10 mouse cellular contexts compared by ENCODE assay signal in the genomic region with DNA sequence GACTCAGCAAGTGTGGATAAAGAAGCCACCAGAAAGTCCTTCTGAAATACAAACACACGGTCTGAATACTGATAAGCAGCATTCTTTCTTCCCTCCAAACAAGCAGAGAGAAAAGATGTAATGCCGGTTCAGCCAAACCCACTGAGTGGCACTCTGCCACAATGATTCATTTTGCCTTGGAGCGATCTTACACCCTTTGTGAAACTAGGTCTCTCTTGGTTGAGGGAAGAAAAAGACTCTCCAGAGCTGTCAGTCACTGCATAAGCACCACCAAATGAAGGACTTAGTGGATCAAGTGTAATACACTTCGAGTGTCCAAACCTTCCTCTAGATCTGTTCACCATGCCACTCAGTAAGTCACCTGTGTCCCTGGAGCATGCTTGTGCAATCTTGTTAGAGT. TPM values are rescaled to one million over a fixed set of nuclear protein-coding genes. Genes with fewer than 3 reads are reported as not detected.
DNase-seq lines count a peak whose midpoint lies in the region; ATAC-seq and TF ChIP-seq lines count a peak whose summit lies in the region.
"Had no signal": no experiment of that assay in that cellular context is flagged by ENCODE, and none has a peak within 500 bp of the region (broad histone marks: within the 10 kb centered on the region; RNA-seq: fewer than 3 reads in every experiment).

No protein-coding gene starts in this region.

- no peak overlapping the region for H3K4me3 ChIP-seq in forebrain, postnatal 0 days (ENCODE audit: low read depth, low read length)
- no peak overlapping the region for H3K4me3 ChIP-seq in forebrain, embryonic 16.5 days (replicated peaks; ENCODE audit: low read length)
- no peak overlapping the region for H3K4me3 ChIP-seq in stomach, postnatal 0 days (ENCODE audit: low read depth, low read length)
- H3K4me3 ChIP-seq: intestine, embryonic 15.5 days; liver, embryonic 13.5 days had no signal

- WGBS in forebrain, postnatal 0 days, result 19% methylated on average over 4 of the region's 4 CpGs
- 23% methylated on average over 4 of the region's 4 CpGs for WGBS in forebrain, embryonic 16.5 days
- WGBS in stomach, postnatal 0 days, result 52% methylated on average over 4 of the region's 4 CpGs

- no peak overlapping the region for H3K9ac ChIP-seq in forebrain, postnatal 0 days
- H3K9ac ChIP-seq in forebrain, embryonic 16.5 days (replicated peaks; ENCODE audit: low read depth, low read length), result no peak overlapping the region
- no peak overlapping the region for H3K9ac ChIP-seq in stomach, postnatal 0 days (ENCODE audit: low read length)
- H3K9ac ChIP-seq: intestine, embryonic 15.5 days; liver, embryonic 13.5 days had no signal

- no peak overlapping the region for H3K4me2 ChIP-seq in forebrain, postnatal 0 days (ENCODE audit: low read depth)
- no peak overlapping the region for H3K4me2 ChIP-seq in forebrain, embryonic 16.5 days (ENCODE audit: low read length)
- H3K4me2 ChIP-seq in stomach, postnatal 0 days (replicated peaks; ENCODE audit: low read depth), result no peak overlapping the region
- H3K4me2 ChIP-seq: intestine, embryonic 15.5 days; liver, embryonic 13.5 days had no signal

- no peak for TF ChIP-seq EP300 in stomach, postnatal 0 days (optimal IDR thresholded peaks at IDR 0.05)

- H3K36me3 ChIP-seq in forebrain, postnatal 0 days (ENCODE audit: insufficient read depth), result 0 out of 2 replicates have a peak, but pooled peaks cover 14% of the 10 kb centered on the region
- no peaks in the 10 kb centered on the region for H3K36me3 ChIP-seq in forebrain, embryonic 16.5 days (ENCODE audit: control insufficient read depth, insufficient read depth)
- peaks cover 2% of the 10 kb centered on the region; the same call in 1 of the 2 replicates for H3K36me3 ChIP-seq in stomach, postnatal 0 days (ENCODE audit: control insufficient read depth, insufficient read depth, low read length)
- H3K36me3 ChIP-seq: intestine, embryonic 15.5 days; liver, embryonic 13.5 days had no signal

- H3K4me1 ChIP-seq in forebrain, postnatal 0 days (ENCODE audit: insufficient read depth), result peaks cover 2% of the 10 kb centered on the region; the same call in 1 of the 2 replicates
- H3K4me1 ChIP-seq in forebrain, embryonic 16.5 days (replicated peaks; ENCODE audit: control insufficient read depth, insufficient read depth, low read length), result peaks cover 12% of the 10 kb centered on the region
- H3K4me1 ChIP-seq in stomach, postnatal 0 days (replicated peaks; ENCODE audit: control insufficient read depth, insufficient read depth), result no peaks in the 10 kb centered on the region
- H3K4me1 ChIP-seq: intestine, embryonic 15.5 days had no signal

- no peaks in the 10 kb centered on the region for H3K27me3 ChIP-seq in forebrain, postnatal 0 days (ENCODE audit: insufficient read depth, low read length)
- no peaks in the 10 kb centered on the region for H3K27me3 ChIP-seq in forebrain, embryonic 16.5 days (replicated peaks; ENCODE audit: control insufficient read depth, insufficient read depth, low read length)
- no peaks in the 10 kb centered on the region for H3K27me3 ChIP-seq in stomach, postnatal 0 days (ENCODE audit: control insufficient read depth, insufficient read depth, low read length)
- H3K27me3 ChIP-seq: intestine, embryonic 15.5 days; liver, embryonic 13.5 days had no signal

- no peak overlapping the region for H3K27ac ChIP-seq in forebrain, postnatal 0 days (ENCODE audit: low read depth, low read length)
- no peak overlapping the region for H3K27ac ChIP-seq in forebrain, embryonic 16.5 days (ENCODE audit: low read length)
- H3K27ac ChIP-seq in stomach, postnatal 0 days (replicated peaks), result peak overlapping the region; percentile 61
- H3K27ac ChIP-seq: intestine, embryonic 15.5 days; liver, embryonic 13.5 days had no signal

- peak; percentile 49 for DNase-seq in forebrain, postnatal 0 days
- peak; percentile 33 for DNase-seq in ovary, adult 18-20 months (ENCODE audit: low spot score)
- no peak for DNase-seq in ovary, postnatal 10 days (ENCODE audit: low spot score)
- DNase-seq in gonadal fat pad, adult 2 months (ENCODE audit: low read depth), result peak; percentile 95
- no peak for DNase-seq in stomach, postnatal 0 days (ENCODE audit: low spot score)
- DNase-seq in embryo, embryonic 11 days, result no peak
- DNase-seq in kidney, postnatal 36 days, result no peak
- DNase-seq: liver, embryonic 13.5 days had no signal

- H3K9me3 ChIP-seq in forebrain, postnatal 0 days (ENCODE audit: low read length), result no peaks in the 10 kb centered on the region
- no peaks in the 10 kb centered on the region for H3K9me3 ChIP-seq in forebrain, embryonic 16.5 days (ENCODE audit: control insufficient read depth, low read length)
- H3K9me3 ChIP-seq in stomach, postnatal 0 days (ENCODE audit: control insufficient read depth, low read length), result no peaks in the 10 kb centered on the region
- H3K9me3 ChIP-seq: intestine, embryonic 15.5 days; liver, embryonic 13.5 days had no signal

- TF ChIP-seq CTCF in forebrain, postnatal 0 days (IDR thresholded peaks at IDR 0.05; ENCODE audit: low read depth), result no peak
- TF ChIP-seq CTCF in stomach, postnatal 0 days (IDR thresholded peaks at IDR 0.05; ENCODE audit: low read depth), result no peak

- peak; percentile 52; the same call in 1 of the 2 replicates for ATAC-seq in forebrain, postnatal 0 days
- no peak for ATAC-seq in forebrain, embryonic 16.5 days
- ATAC-seq in stomach, postnatal 0 days (ENCODE audit: low FRiP score, low TSS enrichment), result no peak
- ATAC-seq: intestine, embryonic 15.5 days had no signal

RNA-seq across cellular contexts. Expression of gene Grhl1, which starts 34.1 kb away (rescaled TPM):
- 2.7 and 2.9 TPM in 2 replicates for total RNA-seq in forebrain, postnatal 0 days (2014; rRNA removed)
- 1.3 and 2.3 TPM in 2 replicates for polyA plus RNA-seq in forebrain, postnatal 0 days (2015; fragmentation: Nextera tagmentation; extraction: Ambion mirVana)
- polyA plus RNA-seq in forebrain, embryonic 16.5 days (2015; fragmentation: Nextera tagmentation; extraction: Ambion mirVana), result 0.89 and 1.0 TPM in 2 replicates
- polyA plus RNA-seq in gonadal fat pad, adult 2 months (2012; rRNA removed), result 6.7 and 8.4 TPM in 2 replicates
- polyA plus RNA-seq in stomach, postnatal 0 days (2015; fragmentation: Nextera tagmentation; extraction: Ambion mirVana), result 28.6 and 28.9 TPM in 2 replicates

RNA-seq across cellular contexts. Expression of gene Taf1b, which starts 39.8 kb away (rescaled TPM):
- total RNA-seq in forebrain, postnatal 0 days (2014; rRNA removed), result 28.5 and 33.6 TPM in 2 replicates
- polyA plus RNA-seq in forebrain, postnatal 0 days (2015; fragmentation: Nextera tagmentation; extraction: Ambion mirVana), result 30.5 and 35.3 TPM in 2 replicates
- 41.9 and 46.7 TPM in 2 replicates for polyA plus RNA-seq in forebrain, embryonic 16.5 days (2015; fragmentation: Nextera tagmentation; extraction: Ambion mirVana)
- polyA plus RNA-seq in gonadal fat pad, adult 2 months (2012; rRNA removed), result 8.3 and 8.7 TPM in 2 replicates
- polyA plus RNA-seq in stomach, postnatal 0 days (2015; fragmentation: Nextera tagmentation; extraction: Ambion mirVana), result 12.0 and 12.8 TPM in 2 replicates

Comparison
In these comparisons a context has a peak if more than half of its experiments do, and no peak if none do; other contexts are left out.
1. DNase-seq: peak in forebrain, postnatal 0 days (single experiment), ovary, adult 18-20 months (single experiment) and gonadal fat pad, adult 2 months (single experiment); none in ovary, postnatal 10 days (single experiment), stomach, postnatal 0 days (single experiment), embryo, embryonic 11 days (single experiment) and kidney, postnatal 36 days (0 of 2).